Comparison of ENCODE assay signal across 8 mouse cellular contexts in the genomic region with DNA sequence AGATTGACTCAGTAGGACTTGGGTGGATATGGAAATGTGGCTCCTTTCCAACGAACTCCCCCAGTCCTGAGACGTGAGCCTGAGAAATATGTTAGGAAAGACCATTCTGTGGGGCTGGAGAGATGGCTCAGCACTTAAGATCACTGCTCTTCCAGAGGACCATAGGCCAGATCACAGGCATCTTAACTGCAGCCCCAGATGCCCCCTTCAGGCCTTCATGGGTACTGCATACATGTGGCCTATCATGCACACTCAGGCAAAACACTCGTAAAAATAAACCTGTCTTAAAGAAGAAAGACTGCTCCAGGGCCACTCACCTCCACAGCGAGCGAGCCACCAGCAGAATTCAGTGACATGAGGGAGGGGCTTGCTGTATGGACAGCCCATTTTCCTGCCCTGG.
DNase-seq lines count a peak whose midpoint lies in the region; ATAC-seq and TF ChIP-seq lines count a peak whose summit lies in the region.

No protein-coding gene starts in this region.

- no peak overlapping the region for H3K4me3 ChIP-seq in C2C12 (ENCODE audit: insufficient read depth, poor library complexity, severe bottlenecking)
- no peak overlapping the region for H3K4me3 ChIP-seq in kidney, embryonic 14.5 days (ENCODE audit: low read length)
- no peak overlapping the region for H3K4me3 ChIP-seq in liver, embryonic 13.5 days (replicated peaks)
- no peak overlapping the region for H3K4me3 ChIP-seq in olfactory bulb, adult 2 months (ENCODE audit: insufficient read depth, low read depth, low read length)

- TF ChIP-seq POLR2A in olfactory bulb, adult 2 months (IDR thresholded peaks at IDR 0.05; ENCODE audit: insufficient read depth, low read depth, low read length), result no peak

- 85% methylated on average over 5 of the region's 5 CpGs for WGBS in kidney, embryonic 14.5 days
- WGBS in liver, embryonic 13.5 days (ENCODE audit: insufficient replicate concordance), result 62% methylated on average over 5 of the region's 5 CpGs
- WGBS in olfactory bulb, adult 2 months, result 74% methylated on average over 5 of the region's 5 CpGs

- H3K4me2 ChIP-seq in kidney, embryonic 14.5 days (replicated peaks; ENCODE audit: low read depth, low read length), result no peak overlapping the region
- no peak overlapping the region for H3K4me2 ChIP-seq in liver, embryonic 13.5 days

- peak; percentile 74 for DNase-seq in NIH3T3 (ENCODE audit: low read depth)
- peak; percentile 66 for DNase-seq in cerebellum, adult 9-11 months
- DNase-seq in frontal cortex, postnatal 25 days (ENCODE audit: low spot score in 2 of 2), result peak; percentile 45 to 48
- peak; percentile 58 for DNase-seq in liver, embryonic 13.5 days
- no peak for DNase-seq in MN1 (ENCODE audit: low spot score)

- H3K27ac ChIP-seq in kidney, embryonic 14.5 days (ENCODE audit: low read depth, low read length), result no peak overlapping the region
- peak overlapping the region; percentile 95 for H3K27ac ChIP-seq in liver, embryonic 13.5 days
- no peak overlapping the region for H3K27ac ChIP-seq in olfactory bulb, adult 2 months (ENCODE audit: insufficient read depth, low read depth, low read length)

- no peaks in the 10 kb centered on the region for H3K27me3 ChIP-seq in C2C12 (ENCODE audit: control insufficient read depth, insufficient read depth, insufficient read length)
- H3K27me3 ChIP-seq in kidney, embryonic 14.5 days (ENCODE audit: control insufficient read depth, insufficient read depth, low read length), result no peaks in the 10 kb centered on the region
- H3K27me3 ChIP-seq in liver, embryonic 13.5 days, result no peaks in the 10 kb centered on the region

- H3K79me3 ChIP-seq in C2C12 (ENCODE audit: low read depth), result no peaks in the 10 kb centered on the region

- H3K9me3 ChIP-seq in kidney, embryonic 14.5 days (ENCODE audit: control insufficient read depth, low read length), result no peaks in the 10 kb centered on the region
- H3K9me3 ChIP-seq in liver, embryonic 13.5 days (replicated peaks), result peaks cover under 1% of the 10 kb centered on the region; the same call in 1 of the 2 replicates

- ATAC-seq in kidney, embryonic 14.5 days (ENCODE audit: low FRiP score, low TSS enrichment), result peak; percentile 21
- ATAC-seq in liver, embryonic 13.5 days (ENCODE audit: low read depth), result 0 out of 2 replicates have a peak, but pooled peaks have one; percentile 25

- H3K9ac ChIP-seq in kidney, embryonic 14.5 days (ENCODE audit: low read depth, low read length), result no peak overlapping the region
- no peak overlapping the region for H3K9ac ChIP-seq in liver, embryonic 13.5 days

- H3K79me2 ChIP-seq in C2C12 (ENCODE audit: control insufficient read depth, insufficient read depth), result no peaks in the 10 kb centered on the region

- no peaks in the 10 kb centered on the region for H3K4me1 ChIP-seq in kidney, embryonic 14.5 days (ENCODE audit: control insufficient read depth, insufficient read depth, low read length)
- peaks cover 60% of the 10 kb centered on the region for H3K4me1 ChIP-seq in liver, embryonic 13.5 days (replicated peaks)
- H3K4me1 ChIP-seq in olfactory bulb, adult 2 months (ENCODE audit: control insufficient read depth, insufficient read depth, low read length), result no peaks in the 10 kb centered on the region; the same call in 1 of the 2 replicates

- peaks cover 39% of the 10 kb centered on the region for H3K36me3 ChIP-seq in C2C12 (ENCODE audit: control insufficient read depth, insufficient read depth)
- peaks cover 34% of the 10 kb centered on the region; the same call in 1 of the 2 replicates for H3K36me3 ChIP-seq in kidney, embryonic 14.5 days (ENCODE audit: control insufficient read depth, insufficient read depth, low read length)
- H3K36me3 ChIP-seq in liver, embryonic 13.5 days, result peaks cover 80% of the 10 kb centered on the region

- peak; percentile 38 for TF ChIP-seq CTCF in C2C12 (IDR thresholded peaks at IDR 0.05; ENCODE audit: control insufficient read depth, insufficient read depth, insufficient read length)
- TF ChIP-seq CTCF in olfactory bulb, adult 2 months (IDR thresholded peaks at IDR 0.05; ENCODE audit: insufficient read depth, low read depth, low read length), result peak; percentile 38; the same call in 1 of the 2 replicates

- no peak overlapping the region for H3ac ChIP-seq in C2C12 (ENCODE audit: control insufficient read depth, insufficient read length, low read depth)

TF ChIP-seq in C2C12, 6 proteins besides CTCF, POLR2A, EP300 and RAD21:
- no peak for TF ChIP-seq CEBPB (IDR thresholded peaks at IDR 0.05; ENCODE audit: low read depth)
- TF ChIP-seq MAX (IDR thresholded peaks at IDR 0.05), result no peak
- TF ChIP-seq MYOD1 (IDR thresholded peaks at IDR 0.05; ENCODE audit: control insufficient read depth, insufficient read length, low read depth), result no peak
- TF ChIP-seq MYOG (IDR thresholded peaks at IDR 0.05; ENCODE audit: control insufficient read depth, extremely low read depth, insufficient read length), result no peak
- TF ChIP-seq USF1 (IDR thresholded peaks at IDR 0.05; ENCODE audit: low read depth), result no peak
- no peak for TF ChIP-seq FOSL1 (IDR thresholded peaks at IDR 0.05; ENCODE audit: insufficient read depth, low read length, poor library complexity, severe bottlenecking)
TF ChIP-seq in C2C12: peak in this region for 0.
